Mouse (Mus musculus) myocyte (in vitro differentiated cells): ENCODE data around the gene Ubc. TPM values are rescaled to one million over a fixed set of nuclear protein-coding genes. Genes with fewer than 3 reads are reported as not detected.
A peak's percentile ranks its signal among the peaks of the same experiment; 100 is the strongest.

Experiments
- H3K27me3 ChIP-seq: one replicate; pipeline ENCODE4 v1.6.1; 2011; ENCODE audit not compliant: control insufficient read depth, insufficient read depth, insufficient read length
- H3K36me3 ChIP-seq: one replicate; pipeline ENCODE4 v1.6.1; 2011; ENCODE audit not compliant: control insufficient read depth, insufficient read depth
- H3K4me2 ChIP-seq: one replicate; pipeline ENCODE4 v1.6.1; 2011; ENCODE audit warnings: low read depth, control low read depth
- H3K4me3 ChIP-seq: one replicate; pipeline ENCODE4 v1.5.1; 2011; ENCODE audit warnings: mild to moderate bottlenecking, control low read depth, moderate library complexity
- H3K79me2 ChIP-seq: one replicate; pipeline ENCODE4 v1.6.1; 2011; ENCODE audit not compliant: control insufficient read depth, insufficient read depth
- H3ac ChIP-seq: one replicate; pipeline ENCODE4 v1.6.1; 2011; ENCODE audit not compliant: control insufficient read depth, insufficient read length
- CEBPB ChIP-seq: IDR thresholded peaks from 2 replicates; pipeline ENCODE4 v1.6.1; 2011; ENCODE audit warnings: mild to moderate bottlenecking, moderate library complexity; ENCODE audit not compliant: poor library complexity, insufficient read depth, severe bottlenecking
- E2F4 ChIP-seq: IDR thresholded peaks from one replicate; pipeline ENCODE4 v1.6.1; 2011; ENCODE audit warnings: mild to moderate bottlenecking, control low read depth, moderate library complexity; ENCODE audit not compliant: insufficient read depth
- MAX ChIP-seq: IDR thresholded peaks from one replicate; pipeline ENCODE4 v1.6.1; 2011; ENCODE audit warnings: low read depth, mild to moderate bottlenecking, control low read depth
- MYOD1 ChIP-seq, 3 experiments: IDR thresholded peaks; one replicate each; pipeline ENCODE4 v1.6.1; 2011; ENCODE audit warnings: control low read depth in 2 of 3, low read depth in 2 of 3, mild to moderate bottlenecking in 2 of 3, moderate library complexity in 1 of 3; ENCODE audit not compliant: insufficient read length in 2 of 3, control insufficient read depth in 1 of 3
- MYOG ChIP-seq, 3 experiments: IDR thresholded peaks; one replicate each; pipeline ENCODE4 v1.6.1; 2011; ENCODE audit warnings: control low read depth in 2 of 3, low read depth in 2 of 3, mild to moderate bottlenecking in 2 of 3; ENCODE audit not compliant: insufficient read length in 2 of 3, control insufficient read depth in 1 of 3, insufficient read depth in 1 of 3
- POLR2A ChIP-seq: IDR thresholded peaks from one replicate; pipeline ENCODE4 v1.6.1; 2011; ENCODE audit warnings: low read depth, mild to moderate bottlenecking, control low read depth, moderate library complexity; ENCODE audit not compliant: insufficient read length
- POLR2AphosphoS2 ChIP-seq: IDR thresholded peaks from one replicate; pipeline ENCODE4 v1.6.1; 2011; ENCODE audit warnings: low read depth, control low read depth; ENCODE audit not compliant: insufficient read length
- REST ChIP-seq: IDR thresholded peaks from one replicate; pipeline ENCODE4 v1.6.1; 2011; ENCODE audit warnings: mild to moderate bottlenecking, control low read depth, moderate library complexity; ENCODE audit not compliant: insufficient read depth, insufficient read length
- SRF ChIP-seq: IDR thresholded peaks from one replicate; pipeline ENCODE4 v1.6.1; 2011; ENCODE audit warnings: low read depth; ENCODE audit not compliant: control insufficient read depth, insufficient read length
- TCF12 ChIP-seq: IDR thresholded peaks from one replicate; pipeline ENCODE4 v1.6.1; 2011; ENCODE audit warnings: mild to moderate bottlenecking, control low read depth; ENCODE audit not compliant: poor library complexity, insufficient read depth, severe bottlenecking
- TCF3 ChIP-seq: IDR thresholded peaks from one replicate; pipeline ENCODE4 v1.6.1; 2011; ENCODE audit warnings: low read depth, control low read depth; ENCODE audit not compliant: insufficient read length
- USF1 ChIP-seq: IDR thresholded peaks from one replicate; pipeline ENCODE4 v1.6.1; 2011; ENCODE audit warnings: low read depth, mild to moderate bottlenecking, control low read depth, moderate library complexity
- polyA plus RNA-seq: library from polyadenylated mRNA; unstranded; fragments of >200 nt; fragmentation: generic; extraction: Trizol; gene quantifications from one replicate; pipeline ENCODE4 v1.2.1, GENCODE M21; 2012; ENCODE audit warnings: missing spikeins

The Ubc gene
- polyA plus RNA-seq, 1 experiment, result 878 TPM

- peak overlapping the region; percentile 82 for H3K4me2 ChIP-seq
- peaks cover 35% of the 10 kb centered on the region for H3K79me2 ChIP-seq
- no peak overlapping the region for H3ac ChIP-seq
- H3K27me3 ChIP-seq, result no peaks in the 10 kb centered on the region
- H3K36me3 ChIP-seq, result peaks cover 33% of the 10 kb centered on the region
- H3K4me3 ChIP-seq, result peak overlapping the region; percentile 14
- TF ChIP-seq POLR2A (peak; percentile 39), MYOG (IDR thresholded peaks at IDR 0.05; ENCODE audit: control insufficient read depth in 1 of 3, insufficient read depth in 1 of 3, insufficient read length in 2 of 3, low read depth in 2 of 3) (no peak), POLR2AphosphoS2 (peak; percentile 99)
Observed at GRCm38 (mm10) chr5:125384512-125385214, 5.3 kb downstream of the Ubc start.

DNA sequence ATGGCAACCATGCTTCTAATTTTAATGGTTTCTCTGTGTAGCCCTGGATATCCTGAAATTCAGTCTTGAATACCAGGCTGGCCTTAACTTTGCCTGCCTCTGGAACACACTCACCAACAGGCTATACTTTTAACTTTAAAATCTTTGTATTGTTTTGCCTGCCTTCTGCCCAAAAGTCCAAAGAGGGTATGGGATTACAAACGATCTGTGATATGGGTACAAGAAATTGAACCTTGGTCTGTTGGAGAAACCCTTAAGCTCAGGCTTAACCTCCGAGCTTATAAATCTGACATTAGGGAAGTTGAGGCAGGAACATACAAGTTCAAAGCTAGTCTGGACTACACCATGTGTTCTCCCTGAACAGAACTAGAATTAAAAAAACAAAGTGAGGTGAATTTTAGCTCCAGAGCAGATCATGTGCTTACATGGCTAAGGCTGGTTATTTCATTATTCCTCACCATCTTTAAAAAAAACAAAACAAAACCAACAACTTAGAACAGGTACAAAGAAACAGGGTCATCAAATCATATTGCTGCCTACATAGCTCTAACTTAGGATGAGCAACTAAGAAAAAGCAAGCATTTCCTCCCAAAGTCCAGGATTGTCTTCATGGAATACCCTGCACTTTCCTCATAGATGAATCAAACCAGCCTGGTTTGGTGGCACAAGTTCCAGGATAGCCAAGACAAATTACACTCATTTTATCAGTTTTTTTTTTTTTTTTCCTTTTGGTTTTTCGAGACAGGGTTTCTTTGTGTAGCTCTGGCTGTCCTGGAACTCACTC lies 6.2 kb downstream of the Ubc start:
- Histone ChIP-seq H3K36me3 (peaks cover 32% of the 10 kb centered on the region), H3K27me3 (no peaks in the 10 kb centered on the region), H3ac (no peak overlapping the region), H3K4me2 (peak overlapping the region; percentile 82), H3K4me3 (no peak overlapping the region), H3K79me2 (peaks cover 28% of the 10 kb centered on the region)
- TF ChIP-seq E2F4 (no peak), POLR2AphosphoS2 (peak; percentile 47), CEBPB (no peak), USF1 (no peak), MYOG (IDR thresholded peaks at IDR 0.05; ENCODE audit: control insufficient read depth in 1 of 3, insufficient read depth in 1 of 3, insufficient read length in 2 of 3, low read depth in 2 of 3) (no peak)

- H3K36me3 ChIP-seq, result peaks cover 23% of the 10 kb centered on the region
- H3ac ChIP-seq, result no peak overlapping the region
- TF ChIP-seq POLR2AphosphoS2 (peak; percentile 100), POLR2A (peak; percentile 74), CEBPB (0 out of 2 replicates have a peak, but pooled peaks have one; percentile 31), E2F4 (no peak)
- H3K4me2 ChIP-seq, result no peak overlapping the region
- no peak overlapping the region for H3K4me3 ChIP-seq
- no peaks in the 10 kb centered on the region for H3K27me3 ChIP-seq
- H3K79me2 ChIP-seq, result peaks cover 18% of the 10 kb centered on the region
Observed at GRCm38 (mm10) chr5:125382673-125383558, 7.1 kb downstream of the Ubc start.

DNA sequence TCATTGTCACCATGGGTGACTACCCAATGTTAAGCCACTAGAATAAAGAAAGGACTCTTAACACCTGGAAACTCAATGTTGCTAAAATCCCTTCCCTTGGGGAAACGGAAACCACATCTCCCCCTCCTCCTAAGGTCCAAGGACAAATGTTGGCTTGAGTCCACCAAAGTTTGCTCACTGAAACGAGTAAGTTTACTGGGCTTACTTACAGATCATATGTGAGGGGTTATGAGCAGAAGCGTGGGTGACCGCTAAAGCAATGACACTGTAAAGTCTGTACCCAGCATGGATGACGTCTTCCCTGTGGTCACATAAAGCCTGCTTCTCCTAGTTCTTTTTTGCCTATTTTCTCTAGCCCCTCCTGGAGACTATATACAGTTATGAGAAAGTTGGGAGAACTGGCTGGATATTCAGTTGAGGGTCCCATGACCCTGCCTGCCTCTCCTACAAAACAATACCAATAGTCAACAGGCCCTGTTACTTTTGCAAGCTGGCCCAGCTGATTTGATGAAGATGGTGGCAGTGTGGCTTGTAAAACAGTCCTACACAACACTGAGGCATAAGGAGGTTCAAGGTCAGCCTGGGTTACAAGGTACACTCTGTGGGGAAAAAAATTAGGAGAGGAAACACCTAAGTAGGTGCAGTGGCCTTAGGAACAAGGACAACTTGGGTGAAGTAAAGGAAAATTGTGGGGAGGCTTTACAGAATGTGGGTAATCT lies 7.9 kb downstream of the Ubc start:
- Histone ChIP-seq H3K4me2 (no peak overlapping the region), H3K4me3 (no peak overlapping the region), H3K79me2 (peaks cover 18% of the 10 kb centered on the region), H3K36me3 (peaks cover 23% of the 10 kb centered on the region), H3ac (no peak overlapping the region), H3K27me3 (no peaks in the 10 kb centered on the region)
- no peak for TF ChIP-seq MYOG (IDR thresholded peaks at IDR 0.05; ENCODE audit: control insufficient read depth in 1 of 3, insufficient read depth in 1 of 3, insufficient read length in 2 of 3, low read depth in 2 of 3)
- peak; percentile 79 for TF ChIP-seq POLR2AphosphoS2
- peak; percentile 39 for TF ChIP-seq POLR2A

GRCm38 (mm10) chr5:125378919-125379318 lies 11.1 kb downstream of the Ubc start:
- Histone ChIP-seq H3ac (no peak overlapping the region), H3K79me2 (no peaks in the 10 kb centered on the region), H3K36me3 (peaks cover 1% of the 10 kb centered on the region), H3K27me3 (no peaks in the 10 kb centered on the region), H3K4me2 (no peak overlapping the region), H3K4me3 (no peak overlapping the region)
- TF ChIP-seq POLR2AphosphoS2, result no peak
- no peak for TF ChIP-seq TCF3
- TF ChIP-seq MAX, result no peak
- no peak for TF ChIP-seq REST
- TF ChIP-seq CEBPB, result no peak
- TF ChIP-seq SRF, result no peak
- no peak for TF ChIP-seq POLR2A
- TF ChIP-seq USF1, result no peak
- TF ChIP-seq E2F4, result no peak
- TF ChIP-seq MYOD1 (IDR thresholded peaks at IDR 0.05; ENCODE audit: control insufficient read depth in 1 of 3, insufficient read length in 2 of 3, low read depth in 2 of 3), result no peak
- no peak for TF ChIP-seq TCF12
- TF ChIP-seq MYOG (IDR thresholded peaks at IDR 0.05; ENCODE audit: control insufficient read depth in 1 of 3, insufficient read depth in 1 of 3, insufficient read length in 2 of 3, low read depth in 2 of 3), result no peak
